Mouse (Mus musculus) cortical plate, adult 2 months (tissue): ENCODE results near the gene Ifne.

Experiments used
- CTCF ChIP-seq: fragments of 200-500 bp; IDR thresholded peaks from 2 replicates; pipeline ENCODE4 v1.5.1; 2011; ENCODE audit warnings: mild to moderate bottlenecking, control low read depth, low read length; ENCODE audit not compliant: insufficient read depth; ENCODE audit errors: extremely low read depth
- POLR2A ChIP-seq: fragments of 200-500 bp; IDR thresholded peaks from 2 replicates; pipeline ENCODE4 v1.6.1; 2011; ENCODE audit warnings: mild to moderate bottlenecking, low read length, control low read depth; ENCODE audit not compliant: insufficient read depth; ENCODE audit errors: extremely low read depth

DNA sequence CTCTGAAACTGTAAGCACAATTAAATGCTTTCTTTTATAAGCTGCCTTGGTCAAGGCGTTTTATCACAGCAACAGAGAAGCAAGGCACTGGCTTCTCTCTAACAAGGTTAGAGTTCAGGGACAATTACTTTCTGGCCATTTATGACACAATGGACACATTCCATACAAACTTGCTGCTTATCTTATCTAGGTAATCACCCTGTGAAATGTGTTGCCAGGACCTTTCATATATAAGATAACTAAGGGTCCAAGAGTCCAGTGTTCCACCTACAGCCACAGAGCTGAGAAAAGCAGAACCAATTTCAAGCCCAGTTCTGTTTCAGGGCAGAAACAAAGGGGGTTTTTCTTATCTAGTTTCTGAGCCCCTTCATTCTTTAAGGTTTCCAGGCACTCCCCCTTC is 46.1 kb upstream of the Ifne start:
- TF ChIP-seq CTCF (no peak), POLR2A (no peak)
